Mouse (Mus musculus) midbrain, embryonic 11.5 days (tissue): ENCODE data around the gene Zbtb2. TPM values are rescaled to one million over a fixed set of nuclear protein-coding genes. Genes with fewer than 3 reads are reported as not detected.
A peak's percentile ranks its signal among the peaks of the same experiment; 100 is the strongest.

Experiments
- ATAC-seq: fragments of 200-750 bp; cut with Nextera tagmentation; 2 replicates; pipeline ENCODE4 v1.8.0; 2017; ENCODE audit warnings: moderate TSS enrichment, moderate library complexity; ENCODE audit not compliant: low FRiP score
- DNase-seq: peaks from one replicate; pipeline ENCODE4 v3.0.0; 2015; ENCODE audit warnings: low spot score; ENCODE audit errors: missing footprints
- H3K27ac ChIP-seq: fragments of 300-500 bp; sonication (generic); 2 replicates; pipeline ENCODE4 v1.5.1; 2014; ENCODE audit warnings: low read depth, low read length
- H3K27me3 ChIP-seq: fragments of 300-500 bp; sonication (generic); 2 replicates; pipeline ENCODE4 v1.6.1; 2014; ENCODE audit warnings: mild to moderate bottlenecking, low read length, moderate library complexity, mixed read lengths; ENCODE audit not compliant: control insufficient read depth, insufficient read depth
- H3K36me3 ChIP-seq: fragments of 300-500 bp; sonication (generic); 2 replicates; pipeline ENCODE4 v1.6.1; 2014; ENCODE audit warnings: mild to moderate bottlenecking, low read length, moderate library complexity, mixed read lengths; ENCODE audit not compliant: control insufficient read depth, insufficient read depth
- H3K4me1 ChIP-seq: fragments of 300-500 bp; sonication (generic); 2 replicates; pipeline ENCODE4 v1.6.1; 2014; ENCODE audit warnings: low read length; ENCODE audit not compliant: control insufficient read depth, insufficient read depth
- H3K4me2 ChIP-seq: fragments of 300-500 bp; sonication (generic); 2 replicates; pipeline ENCODE4 v1.6.1; 2014; ENCODE audit warnings: mild to moderate bottlenecking, moderate library complexity
- H3K4me3 ChIP-seq: fragments of 300-500 bp; sonication (generic); 2 replicates; pipeline ENCODE4 v1.5.1; 2014; ENCODE audit warnings: low read depth, low read length
- H3K9ac ChIP-seq: fragments of 300-500 bp; sonication (generic); 2 replicates; pipeline ENCODE4 v1.6.1; 2014; ENCODE audit warnings: low read length
- H3K9me3 ChIP-seq: fragments of 300-500 bp; sonication (generic); 2 replicates; pipeline ENCODE4 v1.6.1; 2016; ENCODE audit warnings: low read length; ENCODE audit not compliant: control insufficient read depth
- WGBS: fragments of 180-500 bp; shearing (Covaris S2); extraction: QIAGEN DNeasy Blood & Tissue Kit; methylation state at CpG from one replicate; pipeline ENCODE4 v1.1.7; 2014; 5-methylcytosine and 5-hydroxymethylcytosine counted together
- polyA plus RNA-seq: library from polyadenylated mRNA; unstranded; fragments of >200 nt; fragmentation: Nextera tagmentation; extraction: Ambion mirVana; gene quantifications from 2 replicates; pipeline ENCODE4 v1.2.1, GENCODE M21; 2014

Zbtb2 gene
- polyA plus RNA-seq, 1 experiment from 2014 or later = 25.6 TPM

GRCm38 (mm10) chr10:4354371-4355260 lies 33.3 kb downstream of the Zbtb2 start:
- Histone ChIP-seq H3K27me3 (no peaks in the 10 kb centered on the region), H3K27ac (no peak overlapping the region), H3K4me2 (no peak overlapping the region), H3K36me3 (no peaks in the 10 kb centered on the region), H3K9me3 (no peaks in the 10 kb centered on the region), H3K4me1 (no peaks in the 10 kb centered on the region), H3K9ac (no peak overlapping the region), H3K4me3 (no peak overlapping the region)
- WGBS = 92% methylated on average over 38 of the region's 38 CpGs
- DNase-seq (no peak), ATAC-seq (no peak)

- no peak for ATAC-seq
- H3K4me3 ChIP-seq = no peak overlapping the region
- H3K4me1 ChIP-seq = 0 out of 2 replicates have a peak, but pooled peaks cover 3% of the 10 kb centered on the region
- WGBS = 97% methylated on average over 14 of the region's 14 CpGs
- H3K27me3 ChIP-seq = no peaks in the 10 kb centered on the region
- H3K4me2 ChIP-seq = no peak overlapping the region
- H3K9me3 ChIP-seq = no peaks in the 10 kb centered on the region
- no peak overlapping the region for H3K27ac ChIP-seq
- H3K36me3 ChIP-seq = no peaks in the 10 kb centered on the region
- no peak overlapping the region for H3K9ac ChIP-seq
- no peak for DNase-seq
Observed at GRCm38 (mm10) chr10:4347591-4347990, 40.3 kb downstream of the Zbtb2 start.

GRCm38 (mm10) chr10:4347136-4347492 lies 40.8 kb downstream of the Zbtb2 start:
- H3K27me3 ChIP-seq = no peaks in the 10 kb centered on the region
- H3K9ac ChIP-seq = no peak overlapping the region
- 74% methylated on average over 4 of the region's 4 CpGs for WGBS
- 0 out of 2 replicates have a peak, but pooled peaks cover 3% of the 10 kb centered on the region for H3K4me1 ChIP-seq
- DNase-seq = no peak
- no peaks in the 10 kb centered on the region for H3K9me3 ChIP-seq
- H3K4me3 ChIP-seq = no peak overlapping the region
- H3K36me3 ChIP-seq = no peaks in the 10 kb centered on the region
- peak; percentile 65 for ATAC-seq
- 0 out of 2 replicates have a peak overlapping the region, but pooled peaks have one; percentile 50 for H3K4me2 ChIP-seq
- H3K27ac ChIP-seq = no peak overlapping the region

- 9% methylated on average over 28 of the region's 28 CpGs for WGBS
- Histone ChIP-seq H3K4me3 (peak overlapping the region; percentile 27; the same call in 1 of the 2 replicates), H3K4me2 (peak overlapping the region; percentile 50), H3K4me1 (0 out of 2 replicates have a peak, but pooled peaks cover 3% of the 10 kb centered on the region), H3K9ac (0 out of 2 replicates have a peak overlapping the region, but pooled peaks have one; percentile 16), H3K27me3 (no peaks in the 10 kb centered on the region), H3K27ac (no peak overlapping the region), H3K36me3 (no peaks in the 10 kb centered on the region), H3K9me3 (no peaks in the 10 kb centered on the region)
- DNase-seq (peak; percentile 99), ATAC-seq (peak; percentile 94)
Observed at GRCm38 (mm10) chr10:4346489-4347135, 41.3 kb downstream of the Zbtb2 start.

GRCm38 (mm10) chr10:4341430-4341829 lies 46.5 kb downstream of the Zbtb2 start:
- H3K9me3 ChIP-seq = no peaks in the 10 kb centered on the region
- no peak for ATAC-seq
- no peak overlapping the region for H3K4me3 ChIP-seq
- no peak for DNase-seq
- H3K27ac ChIP-seq = no peak overlapping the region
- no peak overlapping the region for H3K4me2 ChIP-seq
- H3K36me3 ChIP-seq = no peaks in the 10 kb centered on the region
- no peak overlapping the region; the same call in 1 of the 2 replicates for H3K9ac ChIP-seq
- peaks cover 2% of the 10 kb centered on the region; the same call in 1 of the 2 replicates for H3K4me1 ChIP-seq
- 17% methylated on average over 2 of the region's 2 CpGs for WGBS
- H3K27me3 ChIP-seq = no peaks in the 10 kb centered on the region

GRCm38 (mm10) chr10:4338863-4339461 lies 48.9 kb downstream of the Zbtb2 start:
- WGBS = 52% methylated on average over 15 of the region's 15 CpGs
- no peaks in the 10 kb centered on the region for H3K9me3 ChIP-seq
- H3K4me2 ChIP-seq = no peak overlapping the region
- ATAC-seq (no peak), DNase-seq (no peak)
- H3K4me1 ChIP-seq = peaks cover 8% of the 10 kb centered on the region; the same call in 1 of the 2 replicates
- no peak overlapping the region for H3K27ac ChIP-seq
- no peaks in the 10 kb centered on the region for H3K27me3 ChIP-seq
- H3K36me3 ChIP-seq = no peaks in the 10 kb centered on the region
- H3K4me3 ChIP-seq = no peak overlapping the region
- H3K9ac ChIP-seq = no peak overlapping the region

GRCm38 (mm10) chr10:4334039-4334683 lies 53.7 kb downstream of the Zbtb2 start:
- Histone ChIP-seq H3K27me3 (no peaks in the 10 kb centered on the region), H3K36me3 (no peaks in the 10 kb centered on the region), H3K4me1 (peaks cover 9% of the 10 kb centered on the region; the same call in 1 of the 2 replicates), H3K27ac (no peak overlapping the region), H3K9ac (peak overlapping the region; percentile 24; the same call in 1 of the 2 replicates), H3K4me2 (peak overlapping the region; percentile 50), H3K4me3 (peak overlapping the region; percentile 18; the same call in 1 of the 2 replicates), H3K9me3 (no peaks in the 10 kb centered on the region)
- DNase-seq = peak; percentile 92
- 9% methylated on average over 27 of the region's 27 CpGs for WGBS
- peak; percentile 91 for ATAC-seq

GRCm38 (mm10) chr10:4333319-4333718 lies 54.6 kb downstream of the Zbtb2 start:
- Histone ChIP-seq H3K4me1 (peaks cover 9% of the 10 kb centered on the region; the same call in 1 of the 2 replicates), H3K4me3 (no peak overlapping the region), H3K27me3 (no peaks in the 10 kb centered on the region), H3K9ac (no peak overlapping the region), H3K36me3 (no peaks in the 10 kb centered on the region), H3K9me3 (no peaks in the 10 kb centered on the region), H3K4me2 (peak overlapping the region; percentile 50; the same call in 1 of the 2 replicates), H3K27ac (no peak overlapping the region)
- DNase-seq = peak; percentile 90
- ATAC-seq = peak; percentile 34; the same call in 1 of the 2 replicates
- WGBS = 10% methylated on average over 8 of the region's 8 CpGs
